Mouse (Mus musculus): ENCODE results near the gene Coro2b. TPM values are rescaled to one million over a fixed set of nuclear protein-coding genes. Genes with fewer than 3 reads are reported as not detected.

The Coro2b gene
- total RNA-seq, 2 experiments from 2014 or later: 0.38 TPM; not detected in 1

DNA sequence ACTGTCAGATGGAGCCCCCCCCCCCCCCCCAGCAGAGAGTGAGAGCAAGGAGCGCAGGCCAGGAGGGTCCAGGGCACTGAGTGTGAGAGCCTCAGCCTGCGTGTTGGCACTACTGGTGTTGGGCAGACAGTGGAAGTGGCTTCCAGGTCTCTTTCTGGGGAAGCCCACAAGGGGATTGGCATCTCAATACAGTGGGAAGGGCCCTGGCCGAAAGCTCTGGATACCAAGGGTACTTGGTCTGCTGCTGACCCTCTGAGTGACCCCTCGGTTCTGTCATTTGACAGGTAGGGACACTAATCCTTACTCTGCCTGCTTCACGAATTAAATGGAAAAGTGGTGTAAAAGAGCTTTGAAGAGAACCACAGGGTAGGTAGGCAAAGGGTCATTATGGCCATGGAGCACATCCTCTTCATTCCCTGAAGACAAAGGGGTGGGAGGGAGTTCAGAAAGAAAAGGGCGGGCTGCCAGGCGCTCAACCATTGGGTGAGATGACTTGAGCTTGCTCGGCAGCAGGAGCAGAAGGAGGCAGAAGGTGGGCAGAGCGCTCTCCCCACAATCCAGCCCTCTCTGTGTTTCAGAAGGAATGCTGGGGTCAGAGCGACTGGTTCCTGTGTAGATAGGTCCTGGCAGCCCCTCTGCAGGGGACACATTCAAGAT, 116.5 kb downstream of the Coro2b start:
- ATAC-seq (replicated peaks; ENCODE audit: low FRiP score, poor library complexity, severe bottlenecking): no peak

DNA sequence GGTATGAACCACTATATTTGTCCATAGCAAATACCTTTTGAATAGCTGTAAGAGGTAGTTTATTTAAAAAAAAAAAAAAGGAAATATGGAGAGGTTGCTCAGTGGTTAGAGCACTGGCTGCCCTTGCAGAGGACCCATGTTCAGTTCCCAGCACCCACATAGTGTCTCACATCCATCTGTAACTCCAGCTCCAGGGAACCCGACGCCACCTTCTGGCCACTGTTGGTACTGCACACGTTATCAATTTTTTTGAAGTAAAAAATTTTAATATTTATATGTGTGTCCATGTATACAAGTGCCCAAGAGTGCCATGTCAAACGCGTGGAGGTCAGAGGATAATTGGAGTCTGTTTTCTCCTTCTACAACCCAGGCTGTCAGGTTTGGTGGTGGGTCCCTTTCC, 118.1 kb downstream of the Coro2b start:
- ATAC-seq (replicated peaks; ENCODE audit: low FRiP score, poor library complexity, severe bottlenecking): no peak

DNA sequence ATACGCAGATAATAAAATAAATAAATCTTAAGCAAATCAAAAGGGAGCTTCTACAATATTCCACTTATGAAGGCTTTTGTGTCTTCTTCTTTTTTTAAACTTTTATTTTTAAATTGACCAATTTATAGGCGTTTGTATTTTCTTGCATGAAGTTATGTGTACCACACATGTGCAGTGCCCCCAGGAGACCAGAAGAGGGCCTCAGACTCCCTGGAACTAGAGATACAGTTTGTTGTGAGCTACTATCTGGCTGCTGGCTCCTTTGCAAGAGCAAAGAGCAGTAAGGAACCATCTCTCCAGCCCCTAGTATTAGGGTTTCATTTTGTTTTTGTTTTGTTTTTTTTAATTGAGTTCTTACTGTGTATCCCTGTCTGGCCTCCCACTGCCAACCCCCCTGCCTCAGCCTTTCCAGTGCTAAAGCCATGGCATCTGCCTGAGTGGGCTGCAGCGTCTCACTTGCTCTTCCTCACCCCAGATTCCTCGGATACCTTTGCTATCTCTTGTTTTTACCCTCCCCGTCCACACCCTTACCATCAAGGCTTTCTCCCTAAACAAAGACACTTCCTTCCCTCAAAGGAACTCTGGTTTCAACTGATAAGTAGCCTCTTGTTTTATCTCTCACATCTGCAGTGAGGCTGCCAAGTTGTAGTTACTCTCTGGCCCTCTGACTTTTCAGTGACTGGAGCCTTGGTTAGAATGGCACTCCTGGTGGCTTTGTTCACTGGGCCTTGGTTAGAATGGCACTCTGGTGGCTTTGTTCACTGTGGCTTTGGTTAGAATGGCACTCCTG, 129.3 kb downstream of the Coro2b start:
- ATAC-seq (replicated peaks; ENCODE audit: low FRiP score, poor library complexity, severe bottlenecking): no peak

DNA sequence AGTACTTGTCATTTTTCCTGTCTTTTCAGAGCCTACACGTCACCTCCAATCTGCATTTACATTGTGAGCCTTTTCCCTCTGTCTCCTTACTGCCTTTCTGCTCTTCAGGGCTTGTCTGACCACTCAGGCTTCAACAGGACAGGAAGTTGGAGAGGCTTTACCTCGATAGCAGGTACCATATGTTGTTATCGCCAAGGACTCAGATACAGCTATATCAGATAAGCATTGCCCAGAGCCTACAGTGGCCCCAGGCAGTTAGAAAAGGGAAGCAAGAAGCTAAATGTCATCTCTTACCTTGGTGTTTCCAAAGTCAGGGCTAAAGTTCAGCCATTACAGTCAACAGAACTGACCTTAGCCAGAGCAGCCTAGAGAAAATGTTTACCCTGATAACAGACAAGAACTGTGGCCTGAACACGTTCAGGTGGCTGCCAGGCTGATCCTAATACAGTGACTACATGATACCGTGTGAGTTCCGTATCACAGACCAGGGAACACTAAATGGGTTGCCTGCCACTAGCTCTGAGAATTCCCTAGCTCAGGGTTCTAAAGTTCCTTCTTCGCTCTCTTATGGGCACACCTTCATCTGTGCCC, 130.3 kb downstream of the Coro2b start:
- no peak for ATAC-seq (replicated peaks; ENCODE audit: low FRiP score, poor library complexity, severe bottlenecking)

DNA sequence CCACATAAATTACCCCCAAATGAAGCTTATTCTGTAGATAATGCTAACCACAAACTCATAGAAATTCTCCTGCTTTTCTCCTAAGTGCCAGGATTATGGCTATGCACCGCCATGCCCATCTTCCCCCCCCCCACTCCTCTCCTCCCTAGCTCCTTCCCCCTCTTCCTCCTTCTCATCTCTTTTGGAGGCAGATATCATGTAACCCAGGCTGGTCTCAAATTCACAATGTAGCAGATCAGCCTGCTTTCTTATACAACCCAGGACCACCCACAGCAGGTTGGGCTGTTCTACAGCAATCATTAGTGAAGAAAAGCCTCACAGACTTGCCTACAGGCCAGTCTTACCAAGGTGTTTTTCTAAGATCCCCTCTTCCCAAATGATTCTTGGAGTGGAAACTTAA, 135.3 kb downstream of the Coro2b start:
- no peak for ATAC-seq (replicated peaks; ENCODE audit: low FRiP score, poor library complexity, severe bottlenecking)

DNA sequence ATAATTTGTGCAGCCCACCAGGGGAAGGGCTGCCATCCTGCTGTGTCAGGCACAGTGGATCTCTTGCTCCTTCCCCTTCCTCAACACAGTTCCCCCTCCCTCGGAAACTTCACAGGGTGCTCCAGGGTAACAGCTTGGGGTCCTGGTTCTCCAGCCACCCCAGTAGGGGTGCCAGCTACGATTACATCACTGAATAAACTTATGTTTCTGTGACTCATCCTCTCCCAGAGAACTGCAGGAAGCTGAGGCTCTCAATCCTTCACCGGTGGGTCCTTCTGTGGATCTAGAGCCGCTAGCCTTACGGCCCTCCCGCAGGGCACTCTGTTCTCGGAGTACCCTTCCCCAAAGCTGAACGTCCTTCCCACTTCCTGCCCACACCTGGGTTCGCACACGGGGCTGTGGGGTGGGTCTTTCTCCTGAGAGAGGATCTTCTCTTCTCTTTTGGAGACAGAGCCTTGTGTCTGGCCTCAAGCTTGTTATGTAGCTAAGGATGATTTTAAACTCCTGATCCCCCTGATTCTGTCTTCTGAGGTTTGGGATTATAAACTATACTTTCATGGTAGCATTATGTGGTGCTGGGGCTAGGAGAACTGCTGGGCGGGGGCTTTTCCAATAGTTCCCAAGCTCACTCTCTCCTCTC, 136.2 kb downstream of the Coro2b start:
- no peak for ATAC-seq (replicated peaks; ENCODE audit: low FRiP score, poor library complexity, severe bottlenecking)

- no peak for ATAC-seq (replicated peaks; ENCODE audit: low FRiP score, poor library complexity, severe bottlenecking)
Measured at GRCm38 (mm10) chr9:62394163-62394562, 142.7 kb downstream of the Coro2b start.

DNA sequence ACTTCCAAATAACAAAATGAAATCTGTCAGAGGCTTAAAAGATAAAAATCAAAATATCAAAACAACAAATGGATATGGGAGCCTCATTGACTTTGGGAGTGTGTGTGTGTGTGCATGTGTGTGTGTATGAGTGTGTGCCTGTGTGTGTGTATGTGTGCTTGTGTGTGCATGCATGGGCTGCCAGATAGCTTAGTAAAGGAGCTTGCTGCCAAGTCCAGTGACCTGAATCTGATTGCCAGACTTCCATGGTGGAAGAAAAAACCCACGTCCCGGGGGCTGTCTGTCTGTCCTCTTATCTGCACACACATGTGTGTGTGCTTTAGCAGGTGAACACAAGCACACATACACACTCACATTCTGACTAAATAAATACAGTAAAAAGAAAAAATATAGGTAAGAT, 143.3 kb downstream of the Coro2b start:
- ATAC-seq (replicated peaks; ENCODE audit: low FRiP score, poor library complexity, severe bottlenecking): no peak

DNA sequence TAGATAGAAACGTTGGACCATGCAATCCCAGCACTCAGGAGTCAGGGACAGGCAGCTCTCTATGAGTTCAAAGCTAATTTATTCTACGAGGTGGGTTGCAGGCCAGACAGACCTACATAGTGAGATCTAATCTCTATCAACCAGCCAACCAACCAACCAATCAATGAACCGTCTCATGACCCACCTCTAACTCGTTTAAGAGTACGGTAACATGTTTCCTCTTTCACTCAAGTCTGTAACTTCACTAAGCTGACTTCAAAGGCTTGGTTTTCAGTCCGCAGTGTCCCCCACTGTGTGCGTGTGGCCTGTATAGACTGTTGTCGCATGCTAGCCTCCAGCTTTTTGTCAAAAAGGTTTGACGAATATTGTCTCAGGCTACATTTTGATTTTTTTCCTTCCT, 147.1 kb downstream of the Coro2b start:
- ATAC-seq (replicated peaks; ENCODE audit: low FRiP score, poor library complexity, severe bottlenecking): no peak

DNA sequence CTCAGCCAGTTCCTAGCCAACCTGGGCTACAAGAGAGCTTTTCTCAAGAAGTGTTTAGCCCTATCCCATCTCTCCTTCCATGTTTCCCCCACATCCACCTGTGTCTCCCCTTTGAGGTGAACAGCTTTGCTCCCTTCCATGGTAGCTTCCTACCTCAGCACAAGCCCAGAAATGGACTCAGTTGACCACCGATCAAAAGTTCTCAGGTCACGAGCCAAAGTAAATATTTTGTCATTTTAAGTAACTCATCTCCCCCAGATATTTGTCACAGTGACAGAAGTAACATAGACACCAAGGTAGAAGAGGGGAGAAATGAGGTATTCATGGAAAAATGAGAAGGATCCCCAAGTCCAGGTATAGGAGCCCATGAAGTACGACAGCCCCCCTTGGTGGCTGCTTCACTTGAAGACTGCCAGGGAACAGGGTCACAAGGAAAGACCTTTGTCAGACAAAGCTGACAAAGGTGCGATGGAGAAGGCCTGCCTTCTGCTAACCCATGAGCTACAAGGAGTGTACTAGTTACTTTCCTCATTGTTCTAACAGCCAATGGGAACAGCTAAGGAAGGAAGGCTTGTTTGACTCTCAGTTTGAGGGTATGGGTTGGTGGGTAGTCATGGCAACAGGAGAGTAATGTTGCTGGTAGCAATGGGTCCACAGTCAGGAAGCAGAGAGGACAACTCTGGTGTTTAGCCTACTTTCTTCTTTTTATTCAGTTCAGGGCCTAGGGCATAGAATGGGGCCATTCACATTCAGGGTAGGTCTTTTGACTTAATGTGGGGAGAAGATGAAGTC, 150.9 kb downstream of the Coro2b start:
- ATAC-seq (replicated peaks; ENCODE audit: low FRiP score, poor library complexity, severe bottlenecking): no peak

- ATAC-seq (replicated peaks; ENCODE audit: low FRiP score, poor library complexity, severe bottlenecking): no peak
Measured at GRCm38 (mm10) chr9:62385062-62385461, 151.8 kb downstream of the Coro2b start.

DNA sequence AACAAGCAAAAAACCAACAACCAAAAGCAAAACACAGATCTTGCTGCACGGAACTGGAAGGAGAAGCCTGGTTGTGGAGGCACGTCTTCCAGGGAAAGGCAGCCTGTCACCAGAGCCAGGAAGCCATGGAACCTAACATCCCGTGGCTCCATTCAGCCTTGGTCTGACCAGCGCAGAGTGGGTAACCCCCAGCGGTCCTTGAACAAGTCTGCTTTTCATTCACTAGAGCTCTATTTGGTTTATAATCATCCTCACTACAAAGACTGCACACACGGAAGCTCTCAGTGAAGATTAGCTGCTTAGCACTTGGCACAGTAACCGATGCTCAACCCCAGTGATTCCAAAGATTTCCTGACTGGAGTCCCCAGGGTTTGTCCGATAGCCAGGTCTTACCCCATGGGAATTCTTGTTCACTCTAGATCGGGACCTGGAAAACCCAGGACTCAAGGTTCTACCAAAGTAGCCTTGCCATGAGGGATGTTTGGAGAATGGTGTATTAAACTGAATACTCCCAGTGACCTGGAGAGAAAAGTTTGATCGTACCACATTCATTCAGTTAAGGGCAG, 154.2 kb downstream of the Coro2b start:
- no peak for ATAC-seq (replicated peaks; ENCODE audit: low FRiP score, poor library complexity, severe bottlenecking)

DNA sequence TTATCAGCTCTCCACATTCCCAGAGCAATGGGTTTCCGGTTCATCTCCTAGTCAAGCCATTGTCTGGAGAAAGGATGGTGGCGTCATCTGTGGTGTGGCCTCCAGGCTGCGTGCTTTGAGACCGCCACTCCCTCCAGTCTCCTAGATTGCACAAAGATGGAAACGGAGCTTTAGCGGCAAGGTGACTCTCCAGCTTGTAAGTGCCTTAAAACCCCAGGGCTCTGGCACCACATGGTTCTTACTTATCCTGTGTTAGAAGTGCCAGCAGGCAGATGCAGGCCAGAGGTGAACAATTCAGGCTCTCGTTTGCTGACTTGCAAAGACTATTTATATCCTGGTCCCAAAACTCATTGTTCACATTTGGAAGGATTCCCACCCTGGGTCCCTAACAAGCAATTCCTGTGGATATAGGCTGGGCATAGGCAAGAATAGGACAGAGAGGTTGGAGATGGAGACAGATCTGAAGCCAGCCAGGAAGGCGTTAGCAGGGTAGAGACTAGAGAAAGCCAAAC, 155.4 kb downstream of the Coro2b start:
- no peak for ATAC-seq (replicated peaks; ENCODE audit: low FRiP score, poor library complexity, severe bottlenecking)

DNA sequence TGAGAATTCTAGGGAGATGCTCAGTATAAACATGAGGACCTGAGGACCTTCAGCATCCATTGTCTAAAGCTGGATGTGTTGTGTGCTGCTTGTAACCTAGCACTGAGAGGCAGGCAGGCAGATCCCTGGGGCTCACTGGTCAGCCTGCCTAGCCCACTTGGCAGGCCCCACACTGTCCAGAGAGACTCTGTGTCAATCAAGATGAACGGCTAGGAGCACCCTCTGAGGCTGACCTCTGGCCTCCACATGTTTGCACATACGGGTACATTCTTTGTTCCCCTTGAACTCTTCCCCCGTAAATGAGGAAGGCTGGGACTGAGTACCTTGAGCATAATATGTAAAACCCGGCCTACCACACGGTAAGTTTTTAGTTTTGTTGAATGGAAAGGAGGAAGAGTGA, 156.5 kb downstream of the Coro2b start:
- ATAC-seq (replicated peaks; ENCODE audit: low FRiP score, poor library complexity, severe bottlenecking): no peak

- no peak for ATAC-seq (replicated peaks; ENCODE audit: low FRiP score, poor library complexity, severe bottlenecking)
Measured at GRCm38 (mm10) chr9:62377897-62378296, 158.9 kb downstream of the Coro2b start.

GRCm38 (mm10) chr9:62374276-62374675, 162.6 kb downstream of the Coro2b start:
- no peak for ATAC-seq (replicated peaks; ENCODE audit: low FRiP score, poor library complexity, severe bottlenecking)

- peak; percentile 54 for ATAC-seq (replicated peaks; ENCODE audit: low FRiP score, poor library complexity, severe bottlenecking)
Measured at GRCm38 (mm10) chr9:62373222-62374123, 163.4 kb downstream of the Coro2b start.

GRCm38 (mm10) chr9:62372556-62373221, 164.2 kb downstream of the Coro2b start:
- ATAC-seq (replicated peaks; ENCODE audit: low FRiP score, poor library complexity, severe bottlenecking): no peak

Measured in erythroblast, adult 5-6 weeks (primary cell).